Mouse (Mus musculus): ENCODE measurements at regions not wholly inside any gene's neighbourhood (a gene's known extent, or its start where the extent isn't known, plus 50 kb on each side); places are given as distances from the start of the nearest gene placed in this dataset.

GRCm38 (mm10) chr2:114911845-114912500 is 257.2 kb upstream of the Dph6 start:
- TF ChIP-seq POLR2A (IDR thresholded peaks at IDR 0.05; ENCODE audit: control insufficient read depth, extremely low read depth, insufficient read depth, low read length, poor library complexity) (no peak), CTCF (IDR thresholded peaks at IDR 0.05; ENCODE audit: borderline replicate concordance, control insufficient read depth, extremely low read depth, insufficient read depth, low read length, poor library complexity) (no peak)

All from thymus, adult 2 months (tissue).